Mouse (Mus musculus) c-Kit-positive CD71-positive TER-119-positive erythroid progenitor cells, embryonic 14.5 days (primary cell): Measurements from ENCODE around the gene Sdhd.

Experiments
- DNase-seq: peaks from one replicate; pipeline ENCODE4 v3.0.0-alpha.2; 2013; ENCODE audit warnings: low spot score

The Sdhd gene

DNA sequence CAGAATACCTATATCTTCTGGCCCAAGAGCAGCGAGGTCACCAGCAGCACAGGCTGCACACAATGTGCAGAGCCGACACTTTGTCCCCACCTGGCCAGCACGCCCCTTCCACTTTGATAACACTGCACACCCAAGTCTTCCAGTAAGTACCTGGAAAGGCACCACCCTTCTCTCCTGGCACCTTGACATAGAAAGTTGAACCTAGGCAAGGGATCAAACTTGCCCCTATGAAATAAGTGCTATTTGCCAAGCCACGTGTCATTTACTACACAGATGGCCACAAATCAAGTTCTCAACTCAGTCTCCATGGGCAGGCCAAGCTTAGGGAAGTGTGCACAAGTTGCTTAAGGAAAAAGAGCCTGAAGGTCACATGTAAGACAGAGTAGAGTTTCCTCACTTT is 16.7 kb downstream of the Sdhd start:
- no peak for DNase-seq

DNA sequence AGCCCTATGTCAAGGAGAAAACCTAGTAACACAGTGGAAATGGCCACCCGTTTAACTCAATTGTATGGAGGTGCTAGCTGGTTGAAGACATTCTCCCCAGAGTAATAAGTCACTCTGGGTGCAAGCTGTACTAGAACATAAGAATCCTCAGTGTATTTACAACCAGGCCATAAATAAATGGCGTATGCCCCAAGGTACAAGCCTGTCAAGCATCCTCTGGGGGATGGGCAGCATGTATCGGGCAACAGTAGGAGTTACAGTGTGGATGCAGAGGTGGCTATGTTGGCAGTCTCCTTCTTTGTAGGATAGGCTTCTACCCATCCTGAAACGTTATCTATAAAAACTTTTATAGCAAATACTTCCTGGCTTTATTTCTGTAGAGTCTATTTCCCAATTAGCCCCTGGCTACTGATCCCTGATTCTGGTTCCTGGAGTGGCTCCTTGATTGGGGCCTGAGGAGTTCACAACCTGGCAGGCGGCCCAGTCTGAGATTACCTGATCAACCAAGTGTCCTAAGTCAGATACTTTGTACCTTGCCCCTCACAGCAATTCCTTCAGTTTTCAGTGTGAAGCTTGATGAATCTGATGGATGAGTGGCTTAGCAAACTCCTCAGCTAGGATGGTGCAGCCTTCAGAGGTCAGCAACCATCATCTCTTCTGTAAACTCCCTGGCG is 18.3 kb downstream of the Sdhd start:
- no peak for DNase-seq

DNA sequence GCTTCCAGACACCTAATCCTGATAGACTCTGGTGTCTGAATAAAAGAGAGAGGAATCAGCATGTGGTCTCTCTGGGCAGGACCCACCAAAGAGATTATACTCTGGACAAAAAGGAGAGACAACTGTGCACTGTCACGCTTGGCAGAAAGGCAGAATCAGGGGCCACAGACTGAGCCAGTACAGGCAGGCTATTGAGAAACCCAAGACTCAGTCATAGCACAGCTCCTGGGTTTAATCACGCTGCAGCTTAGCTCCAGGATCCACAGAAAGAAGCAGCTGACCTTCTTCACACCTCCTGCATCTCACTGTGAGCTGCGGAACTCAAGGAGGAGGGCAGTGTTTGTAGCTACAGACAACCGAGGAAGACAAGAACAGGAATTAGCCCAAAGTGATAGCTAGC is 23.2 kb downstream of the Sdhd start:
- DNase-seq, result no peak

DNA sequence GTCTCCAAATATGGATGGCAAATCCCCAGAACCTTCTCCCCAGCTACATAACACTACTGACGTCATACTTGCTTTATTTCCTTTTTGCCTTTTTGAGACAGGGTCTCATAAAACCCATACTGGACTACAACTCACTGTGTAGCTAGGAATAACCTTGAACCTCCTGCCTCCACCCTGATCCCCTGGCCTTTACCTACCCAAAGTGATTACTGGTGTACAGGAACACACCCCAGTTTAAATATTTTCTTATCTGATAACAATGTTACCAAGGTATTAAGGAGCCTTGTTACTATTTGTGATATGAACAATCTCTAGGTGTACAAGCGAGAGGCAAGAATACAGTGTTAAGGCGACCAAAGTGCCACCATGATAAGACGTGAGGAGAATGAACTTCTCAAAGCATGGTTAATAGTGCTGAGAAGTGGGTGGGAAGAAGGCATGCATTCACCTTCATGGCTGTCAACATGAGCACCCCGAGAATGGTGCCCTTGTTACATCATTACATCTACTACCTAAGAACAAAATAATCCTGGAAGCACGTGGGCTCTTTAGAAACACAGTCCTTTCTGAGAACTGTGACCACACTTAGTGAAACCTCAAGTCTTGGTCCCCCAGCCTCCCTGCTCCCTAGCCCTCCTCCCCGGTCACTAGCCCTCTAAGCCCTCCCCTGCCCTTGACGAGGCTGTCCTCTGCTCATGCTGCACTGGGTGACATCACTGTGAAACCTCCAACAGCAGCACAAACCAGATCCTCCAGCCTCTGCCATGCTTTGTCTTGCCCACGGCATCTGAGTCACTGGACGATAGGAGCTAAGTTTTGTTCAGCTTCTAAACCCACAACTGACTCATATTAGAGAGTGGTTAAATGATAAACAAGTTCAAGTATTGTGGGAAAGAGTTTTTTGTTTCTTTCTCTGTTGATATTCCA is 33.8 kb downstream of the Sdhd start:
- DNase-seq, result no peak

DNA sequence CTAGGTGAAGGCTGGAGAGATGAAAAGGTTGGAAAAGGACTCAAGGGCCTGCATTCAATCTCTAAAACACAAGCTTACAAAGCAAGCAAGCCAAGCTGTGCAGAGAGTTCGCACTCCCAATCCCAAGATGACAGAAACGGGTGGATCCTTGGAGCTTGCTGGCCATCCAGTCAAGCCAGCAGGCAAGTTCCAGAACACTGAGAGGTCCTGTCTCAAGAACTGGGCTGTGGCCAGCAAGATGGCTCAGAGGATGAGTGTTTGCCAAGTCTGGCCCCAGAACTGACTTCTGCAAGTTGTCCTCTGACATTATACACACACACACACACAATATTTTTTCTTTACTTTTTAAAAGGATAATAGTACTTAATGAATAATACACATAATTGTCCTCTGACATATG is 35.7 kb downstream of the Sdhd start:
- DNase-seq, result no peak

DNA sequence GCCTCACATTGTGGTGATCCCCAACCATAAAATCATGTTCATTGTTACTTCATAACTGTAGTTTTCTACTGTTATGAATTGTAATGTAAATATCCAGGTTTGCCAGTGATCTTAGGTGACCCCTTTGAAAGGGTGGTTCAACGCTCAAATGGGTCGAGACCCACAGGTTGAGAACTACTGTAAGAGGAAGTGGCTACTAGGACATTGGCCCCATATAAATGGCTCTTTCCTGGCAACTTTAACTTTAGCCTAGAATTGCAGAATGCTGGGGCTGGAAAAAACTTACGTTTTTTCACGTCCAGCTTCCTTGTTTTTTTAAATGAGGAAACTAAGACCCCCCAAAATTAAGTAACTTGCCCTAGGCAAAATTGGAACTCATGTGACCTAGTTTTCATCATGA is 36.2 kb downstream of the Sdhd start:
- no peak for DNase-seq

DNA sequence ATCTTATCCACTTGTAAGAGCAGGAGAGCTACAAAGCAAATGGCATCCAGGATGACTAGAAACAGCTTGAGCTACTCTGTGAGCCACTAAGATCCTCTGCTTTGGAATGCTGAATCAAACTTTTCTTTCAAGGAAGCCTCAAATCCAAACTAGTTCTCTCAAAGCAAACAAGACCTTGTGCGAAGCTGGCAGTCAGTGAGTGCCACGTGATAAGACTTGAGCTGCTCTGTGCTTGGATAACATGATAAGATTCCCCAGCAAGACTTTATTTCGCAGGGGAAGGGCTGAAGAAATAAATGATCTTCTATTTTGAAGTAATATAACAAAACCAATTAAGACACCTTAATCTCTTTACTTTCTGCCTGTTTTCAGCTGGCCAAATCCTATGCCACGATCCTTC is 37.7 kb downstream of the Sdhd start:
- no peak for DNase-seq

DNA sequence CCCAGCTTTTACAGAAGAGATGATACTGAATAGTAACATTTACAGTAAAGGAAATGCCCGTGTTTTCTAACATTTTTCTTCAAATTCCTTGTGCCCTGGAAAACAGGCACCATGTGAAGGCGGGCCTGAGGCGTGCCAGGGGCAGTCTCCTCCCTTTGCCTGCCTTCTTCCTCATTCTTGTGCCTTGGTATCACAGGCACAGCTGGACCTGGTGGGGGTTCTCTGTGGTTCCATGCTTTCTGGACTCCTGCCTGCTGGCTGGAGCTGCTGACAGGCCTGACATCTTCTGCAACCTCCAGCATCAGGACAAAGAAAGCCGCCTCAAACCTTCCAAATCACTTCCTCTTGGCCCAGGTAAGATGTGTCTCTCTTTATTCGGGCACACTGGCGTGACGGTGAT is 38.4 kb downstream of the Sdhd start:
- no peak for DNase-seq

DNA sequence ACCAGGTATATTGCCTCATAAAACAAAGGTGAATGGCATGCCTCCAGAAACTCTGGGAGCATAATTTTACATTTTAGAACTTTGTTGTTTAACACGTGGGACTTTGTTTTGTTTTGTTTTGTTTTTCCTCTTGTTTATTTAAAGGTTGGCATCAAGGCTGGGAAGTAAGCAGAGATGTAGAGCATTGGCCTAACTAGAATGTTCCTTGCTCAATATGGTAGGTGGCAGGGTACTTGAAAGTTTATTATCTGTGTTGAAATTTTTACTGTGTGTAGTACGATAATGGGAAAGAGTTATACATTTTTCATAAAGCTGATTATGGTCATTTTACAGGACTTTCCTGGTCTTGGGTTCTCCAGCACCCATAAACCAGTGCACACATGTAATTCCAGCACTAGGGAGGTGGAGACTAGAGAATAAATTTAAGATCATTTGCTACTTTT is 41.7 kb downstream of the Sdhd start:
- no peak for DNase-seq

DNA sequence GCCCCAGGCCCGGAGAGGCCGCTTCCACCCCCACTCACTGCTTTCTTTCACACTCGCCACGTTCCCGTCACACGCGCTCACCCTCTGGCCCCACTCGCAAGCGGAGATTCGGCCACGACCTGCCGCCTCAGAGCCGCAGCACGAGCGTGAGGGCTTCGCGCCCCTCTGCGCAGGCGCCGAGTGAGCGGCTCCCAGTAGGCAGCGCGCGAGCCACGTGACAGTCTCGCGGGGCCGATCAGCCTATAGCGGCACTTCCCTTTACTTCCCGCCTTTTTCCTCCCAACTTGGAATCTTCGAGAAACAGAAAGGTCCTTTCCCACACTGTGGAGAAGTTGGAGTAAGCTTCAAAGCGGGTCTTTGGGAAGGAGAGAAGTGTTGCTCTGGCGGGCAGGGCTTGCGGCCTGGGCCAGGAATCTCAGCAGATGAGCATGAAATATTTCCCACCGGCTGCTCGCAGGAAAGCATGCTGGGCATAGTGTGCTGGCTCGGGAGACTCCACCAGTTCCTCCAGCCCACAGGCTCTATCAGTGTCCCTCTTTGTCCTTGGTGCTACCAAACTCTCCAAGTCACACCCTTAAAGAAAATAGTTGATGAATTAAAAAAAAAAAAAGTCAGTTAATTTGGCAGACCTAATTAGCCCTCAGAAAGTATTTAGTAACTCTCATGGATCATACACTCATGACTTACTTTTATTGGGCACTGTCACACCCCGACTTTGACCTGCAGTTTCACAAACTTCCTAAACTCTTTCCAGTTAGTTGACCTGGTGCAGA is 42.3 kb downstream of the Sdhd start, which contains the start of gene Tex12:
Tex12 (minus strand) TSS at position 181 of the 773 bp plus-strand sequence.
- no peak for DNase-seq

DNA sequence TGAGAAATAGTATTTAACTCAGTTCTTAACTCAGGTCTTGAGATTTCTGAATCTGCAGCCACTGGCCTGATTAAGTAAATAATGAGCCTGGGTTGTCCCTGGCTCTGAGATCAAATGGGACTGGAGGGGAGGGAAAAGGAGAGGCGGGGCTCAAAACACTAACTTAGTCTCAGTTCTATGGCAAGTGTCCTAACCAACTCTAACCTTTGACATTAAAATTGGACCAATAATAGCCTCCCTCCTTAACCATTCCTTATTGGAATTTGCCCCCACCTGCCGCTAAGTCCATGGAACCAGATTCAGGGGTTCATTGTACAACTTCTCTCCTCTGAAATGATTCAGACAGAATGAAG is 48.5 kb downstream of the Sdhd start, which contains the start of gene Bco2:
Bco2 (minus strand) TSS at position 88 of the 353 bp plus-strand sequence.
- no peak for DNase-seq

DNA sequence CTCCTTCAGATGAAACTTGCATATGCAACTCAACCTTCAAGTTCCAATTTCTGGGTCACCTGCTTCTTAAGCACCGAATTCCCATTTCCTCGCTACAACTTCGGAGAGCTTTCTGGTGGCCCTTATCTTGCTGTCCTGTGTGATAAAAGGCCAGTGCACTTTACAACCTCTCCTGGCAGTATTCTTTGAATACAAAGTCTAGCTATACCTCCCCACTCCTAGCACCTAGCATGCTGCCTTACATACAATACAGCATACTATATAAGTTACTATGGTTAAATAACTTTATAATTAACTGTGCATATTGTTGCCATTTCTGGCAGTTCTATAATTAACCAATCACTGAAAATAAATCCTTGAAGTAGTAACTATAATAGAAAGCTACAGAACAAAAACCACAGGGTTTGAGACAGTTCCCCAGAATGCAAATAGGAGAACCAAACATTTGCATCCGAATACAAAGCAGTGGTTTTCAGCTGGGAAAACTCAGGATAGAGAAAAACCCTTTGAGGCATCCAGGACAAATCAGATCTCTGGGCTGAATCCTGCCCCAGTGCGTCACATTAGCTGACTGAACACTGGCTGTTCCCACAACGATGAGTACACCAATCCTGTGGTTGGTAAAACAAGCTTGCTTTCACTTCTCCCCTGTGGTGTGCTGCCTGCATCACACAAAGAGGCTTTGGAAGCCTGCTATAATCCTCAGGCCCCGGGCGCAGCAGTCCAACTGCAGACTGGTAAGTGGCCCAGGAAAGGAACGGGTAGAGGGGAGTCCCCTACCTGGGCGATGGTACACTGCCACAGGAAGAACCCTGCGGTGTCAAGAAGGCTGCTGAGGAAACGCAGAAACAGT is 49.1 kb downstream of the Sdhd start, which contains the start of gene Il18:
Il18 (plus strand) TSS at position 587 of the 853 bp plus-strand sequence.
- DNase-seq, result no peak

DNA sequence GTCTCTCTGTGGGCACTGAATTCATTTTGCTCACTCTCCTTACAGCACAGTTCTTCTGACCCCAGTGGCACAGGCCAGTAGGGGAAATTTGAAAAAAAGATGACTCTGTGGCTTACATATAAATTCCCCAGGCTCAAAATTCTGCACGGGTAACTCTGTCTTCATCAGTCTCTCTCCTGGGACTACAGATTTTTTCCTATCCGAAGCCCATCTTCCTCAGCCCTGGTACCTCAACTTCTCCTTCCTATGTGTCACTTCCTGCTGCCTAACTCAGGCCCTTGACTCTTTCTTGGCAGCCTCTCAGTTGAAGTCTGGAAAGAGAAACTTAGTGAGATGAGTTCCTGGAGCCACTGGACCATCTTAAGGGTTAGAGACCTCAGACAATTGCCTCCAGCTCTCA is 50.1 kb downstream of the Sdhd start:
- DNase-seq, result no peak

DNA sequence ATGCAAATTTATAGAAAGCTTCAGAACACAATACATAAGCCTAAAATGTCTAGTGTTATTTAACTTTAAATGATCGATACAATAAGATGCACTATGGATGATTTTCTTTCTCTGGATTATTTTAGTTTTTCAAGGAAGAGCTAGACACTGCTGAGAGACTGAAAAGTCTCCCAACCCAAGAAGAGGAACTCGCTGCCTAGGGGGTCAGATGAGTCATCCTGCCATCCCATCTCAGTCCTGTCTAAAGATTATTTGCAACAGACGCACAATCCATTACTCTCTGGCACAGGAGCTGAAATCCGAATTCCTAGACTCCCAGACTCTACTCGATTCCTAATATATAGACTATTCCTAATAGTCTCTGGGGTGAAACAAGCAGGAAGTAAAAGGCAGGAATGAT is 51.4 kb downstream of the Sdhd start:
- no peak for DNase-seq

DNA sequence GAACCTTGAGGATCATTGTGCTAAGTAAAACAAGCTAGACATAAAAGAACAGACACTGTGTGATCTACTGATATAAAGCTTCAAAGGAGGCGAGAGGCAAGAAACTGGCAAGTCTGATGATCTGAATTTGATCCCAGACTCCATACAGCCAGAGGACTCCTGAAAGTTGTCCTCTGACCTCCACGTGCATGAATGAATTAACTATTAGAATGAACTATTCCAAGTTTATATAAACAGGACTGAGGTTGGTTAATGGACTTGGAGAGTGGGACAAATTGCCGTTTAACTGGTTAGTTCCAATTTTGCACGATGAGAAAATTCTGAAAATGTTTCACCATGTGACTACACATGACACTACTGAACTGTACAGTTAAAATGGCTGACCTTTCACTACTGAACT is 54.7 kb downstream of the Sdhd start:
- no peak for DNase-seq

DNA sequence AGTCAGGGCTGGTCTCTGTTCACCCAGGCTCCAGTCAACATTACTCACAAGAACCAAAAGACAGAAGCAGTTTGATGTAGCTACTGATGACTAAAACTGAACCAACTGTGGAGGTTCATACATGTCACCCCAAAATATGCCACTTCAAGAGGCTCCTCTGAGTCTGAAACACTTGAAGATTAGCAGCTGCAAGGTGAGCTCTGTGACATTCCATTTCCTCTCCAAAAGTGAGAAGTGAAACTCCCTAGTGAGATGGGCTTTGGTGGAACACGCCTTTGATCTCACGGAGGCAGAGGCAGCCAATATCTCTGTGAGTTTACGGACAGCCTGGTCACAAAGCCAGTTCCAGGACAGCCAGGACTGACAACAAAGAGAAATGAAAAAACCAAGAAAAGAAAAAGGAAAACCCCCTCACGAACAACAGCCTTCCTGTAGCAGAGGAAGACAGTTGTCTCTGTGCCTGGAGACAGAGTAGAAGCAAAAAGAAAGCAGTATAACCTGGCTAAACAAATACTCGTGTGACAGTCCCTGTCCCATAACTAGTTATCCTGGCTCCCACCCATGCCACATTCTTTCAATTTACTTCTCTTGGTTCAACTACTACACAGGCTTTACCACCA is 55.6 kb downstream of the Sdhd start:
- no peak for DNase-seq
